Mouse (Mus musculus): ENCODE results near the gene Rbpj.

GRCm38 (mm10) chr5:53593080-53593688 lies 127.2 kb downstream of the Rbpj start:
- TF ChIP-seq CTCF (IDR thresholded peaks at IDR 0.05; ENCODE audit: control insufficient read depth, insufficient read depth, insufficient replicate concordance, low read depth, low read length), result no peak
- no peak for TF ChIP-seq POLR2A (IDR thresholded peaks at IDR 0.05; ENCODE audit: control insufficient read depth, low read depth, low read length)
